Mouse (Mus musculus) embryonic fibroblast, embryonic 13.5 days (primary cell): ENCODE data around the gene Cmtm4.

ENCODE experiments used
- CTCF ChIP-seq: IDR thresholded peaks from 2 replicates; pipeline ENCODE4 v1.5.1; 2011; ENCODE audit warnings: mild to moderate bottlenecking, control low read depth, low read length, moderate library complexity, borderline replicate concordance; ENCODE audit not compliant: insufficient read depth
- POLR2A ChIP-seq: IDR thresholded peaks from 2 replicates; pipeline ENCODE4 v1.6.1; 2011; ENCODE audit warnings: low read depth, mild to moderate bottlenecking, control low read depth, low read length, moderate library complexity

- TF ChIP-seq POLR2A = no peak
- no peak for TF ChIP-seq CTCF
Measured at GRCm38 (mm10) chr8:104375959-104376358, 19.6 kb downstream of the Cmtm4 start.
